Mouse (Mus musculus) heart, embryonic 10.5 days (tissue): ENCODE measurements around the gene Ndc1. TPM values are rescaled to one million over a fixed set of nuclear protein-coding genes. Genes with fewer than 3 reads are reported as not detected.
"Not testable (repeated sequence)": the region's sequence is repeated elsewhere in the genome, so short reads cannot be mapped to it uniquely, and the experiment has no call there.

Experiments used
- DNase-seq: peaks from one replicate; pipeline ENCODE4 v3.0.0-alpha.2; 2017; ENCODE audit warnings: low spot score
- H3K27ac ChIP-seq: fragments of 300-500 bp; sonication (generic); 2 replicates; pipeline ENCODE4 v1.5.1; 2016; ENCODE audit warnings: mild to moderate bottlenecking
- H3K27me3 ChIP-seq: fragments of 300-500 bp; sonication (generic); 2 replicates; pipeline ENCODE4 v1.6.1; 2016; ENCODE audit warnings: mild to moderate bottlenecking; ENCODE audit not compliant: poor library complexity, insufficient read depth, severe bottlenecking
- H3K36me3 ChIP-seq: fragments of 300-500 bp; sonication (generic); 2 replicates; pipeline ENCODE4 v1.6.1; 2016; ENCODE audit warnings: mild to moderate bottlenecking, moderate library complexity
- H3K4me1 ChIP-seq: fragments of 300-500 bp; sonication (generic); 2 replicates; pipeline ENCODE4 v1.6.1; 2016; ENCODE audit warnings: mild to moderate bottlenecking
- H3K4me3 ChIP-seq: fragments of 300-500 bp; sonication (generic); 2 replicates; pipeline ENCODE4 v1.5.1; 2016; ENCODE audit warnings: mild to moderate bottlenecking, moderate library complexity
- H3K9me3 ChIP-seq: fragments of 300-500 bp; sonication (generic); 2 replicates; pipeline ENCODE4 v1.6.1; 2016; ENCODE audit warnings: mild to moderate bottlenecking, moderate library complexity
- WGBS: fragments of 180-500 bp; shearing (Covaris S2); methylation state at CpG from one replicate; pipeline ENCODE4 v1.1.7; 2016; 5-methylcytosine and 5-hydroxymethylcytosine counted together
- polyA plus RNA-seq: library from polyadenylated mRNA; unstranded; fragments of >200 nt; fragmentation: Nextera tagmentation; extraction: Ambion mirVana; gene quantifications from 2 replicates; pipeline ENCODE4 v1.2.1, GENCODE M21; 2016

The Ndc1 gene
- polyA plus RNA-seq, 1 experiment from 2014 or later = 38.1 TPM

GRCm38 (mm10) chr4:107349311-107350008, 18.1 kb upstream of the Ndc1 start:
- 52% methylated on average over 8 of the region's 8 CpGs for WGBS
- peaks cover 7% of the 10 kb centered on the region; the same call in 1 of the 2 replicates for H3K4me1 ChIP-seq
- H3K4me3 ChIP-seq = no peak overlapping the region
- peaks cover 26% of the 10 kb centered on the region for H3K36me3 ChIP-seq
- no peaks in the 10 kb centered on the region for H3K27me3 ChIP-seq
- H3K27ac ChIP-seq = no peak overlapping the region
- H3K9me3 ChIP-seq = no peaks in the 10 kb centered on the region
- DNase-seq = no peak

- Histone ChIP-seq H3K9me3 (no peaks in the 10 kb centered on the region), H3K27ac (no peak overlapping the region), H3K36me3 (peaks cover 15% of the 10 kb centered on the region), H3K4me3 (no peak overlapping the region), H3K4me1 (peaks cover 7% of the 10 kb centered on the region; the same call in 1 of the 2 replicates), H3K27me3 (no peaks in the 10 kb centered on the region)
- DNase-seq = no peak
These were observed 16.2 kb upstream of the Ndc1 start for GRCm38 (mm10) chr4:107351368-107351767.

- H3K27ac ChIP-seq = no peak overlapping the region
- H3K4me3 ChIP-seq = no peak overlapping the region
- no peaks in the 10 kb centered on the region for H3K9me3 ChIP-seq
- peaks cover 6% of the 10 kb centered on the region; the same call in 1 of the 2 replicates for H3K4me1 ChIP-seq
- DNase-seq = no peak
- H3K27me3 ChIP-seq = no peaks in the 10 kb centered on the region
- peaks cover 14% of the 10 kb centered on the region for H3K36me3 ChIP-seq
- WGBS = 82% methylated on average over 3 of the region's 3 CpGs
These were observed 14.0 kb upstream of the Ndc1 start for GRCm38 (mm10) chr4:107353612-107354011.

- Histone ChIP-seq H3K36me3 (peaks cover 15% of the 10 kb centered on the region), H3K4me3 (no peak overlapping the region), H3K4me1 (peaks cover 1% of the 10 kb centered on the region; the same call in 1 of the 2 replicates), H3K27me3 (no peaks in the 10 kb centered on the region), H3K9me3 (no peaks in the 10 kb centered on the region), H3K27ac (no peak overlapping the region)
- DNase-seq = no peak
- WGBS = 77% methylated on average over 5 of the region's 5 CpGs
These were observed 13.5 kb upstream of the Ndc1 start for GRCm38 (mm10) chr4:107354126-107354525.

- Histone ChIP-seq H3K27me3 (no peaks in the 10 kb centered on the region), H3K36me3 (peaks cover 15% of the 10 kb centered on the region), H3K4me1 (no peaks in the 10 kb centered on the region), H3K27ac (no peak overlapping the region), H3K9me3 (no peaks in the 10 kb centered on the region), H3K4me3 (no peak overlapping the region)
- no peak for DNase-seq
- 54% methylated on average over 4 of the region's 4 CpGs for WGBS
These were observed 13.0 kb upstream of the Ndc1 start for GRCm38 (mm10) chr4:107354543-107354942.

- not testable (repeated sequence) for H3K27ac ChIP-seq, DNase-seq, H3K4me3 ChIP-seq, H3K27me3 ChIP-seq, H3K9me3 ChIP-seq, H3K4me1 ChIP-seq
- 61% methylated on average over 8 of the region's 8 CpGs for WGBS
- H3K36me3 ChIP-seq = peaks cover 11% of the 10 kb centered on the region; the same call in 1 of the 2 replicates
These were observed 10.4 kb upstream of the Ndc1 start for GRCm38 (mm10) chr4:107357172-107357571.

GRCm38 (mm10) chr4:107358460-107358859, 9.1 kb upstream of the Ndc1 start:
- 83% methylated on average over 3 of the region's 3 CpGs for WGBS
- Histone ChIP-seq H3K4me1 (no peaks in the 10 kb centered on the region), H3K4me3 (no peak overlapping the region), H3K27ac (no peak overlapping the region), H3K36me3 (peaks cover 11% of the 10 kb centered on the region; the same call in 1 of the 2 replicates), H3K27me3 (no peaks in the 10 kb centered on the region), H3K9me3 (no peaks in the 10 kb centered on the region)
- DNase-seq = no peak

GRCm38 (mm10) chr4:107360457-107361145, 7.0 kb upstream of the Ndc1 start:
- peaks cover 11% of the 10 kb centered on the region; the same call in 1 of the 2 replicates for H3K36me3 ChIP-seq
- DNase-seq = no peak
- H3K4me1 ChIP-seq = no peaks in the 10 kb centered on the region
- no peaks in the 10 kb centered on the region for H3K27me3 ChIP-seq
- WGBS = 89% methylated on average over 7 of the region's 7 CpGs
- H3K4me3 ChIP-seq = no peak overlapping the region
- no peak overlapping the region for H3K27ac ChIP-seq
- H3K9me3 ChIP-seq = no peaks in the 10 kb centered on the region

GRCm38 (mm10) chr4:107362755-107363154, 4.8 kb upstream of the Ndc1 start:
- 68% methylated on average over 4 of the region's 4 CpGs for WGBS
- Histone ChIP-seq H3K27me3 (no peaks in the 10 kb centered on the region), H3K36me3 (peaks cover 11% of the 10 kb centered on the region; the same call in 1 of the 2 replicates)

GRCm38 (mm10) chr4:107363573-107363972, 4.0 kb upstream of the Ndc1 start:
- H3K4me3 ChIP-seq = no peak overlapping the region
- H3K27ac ChIP-seq = no peak overlapping the region
- WGBS = 76% methylated on average over 6 of the region's 6 CpGs
- H3K36me3 ChIP-seq = peaks cover 5% of the 10 kb centered on the region; the same call in 1 of the 2 replicates
- H3K4me1 ChIP-seq = peaks cover 2% of the 10 kb centered on the region; the same call in 1 of the 2 replicates
- H3K27me3 ChIP-seq = no peaks in the 10 kb centered on the region
- no peak for DNase-seq
- H3K9me3 ChIP-seq = no peaks in the 10 kb centered on the region

More at GRCm38 (mm10) chr4:107362755-107363154, 4.8 kb upstream of the Ndc1 start:
- H3K27ac ChIP-seq = no peak overlapping the region
- H3K9me3 ChIP-seq = no peaks in the 10 kb centered on the region
- H3K4me1 ChIP-seq = no peaks in the 10 kb centered on the region
- H3K4me3 ChIP-seq = no peak overlapping the region
- DNase-seq = no peak

- no peak overlapping the region for H3K4me3 ChIP-seq
- 80% methylated on average over 5 of the region's 5 CpGs for WGBS
These were observed 3.4 kb upstream of the Ndc1 start for GRCm38 (mm10) chr4:107364190-107364639.

GRCm38 (mm10) chr4:107366408-107366807, 1.2 kb upstream of the Ndc1 start:
- not testable (repeated sequence) for H3K4me3 ChIP-seq, H3K27me3 ChIP-seq, H3K27ac ChIP-seq, H3K9me3 ChIP-seq, DNase-seq
- Histone ChIP-seq H3K4me1 (peaks cover 11% of the 10 kb centered on the region; the same call in 1 of the 2 replicates), H3K36me3 (peaks cover 18% of the 10 kb centered on the region)

More at GRCm38 (mm10) chr4:107364190-107364639, 3.4 kb upstream of the Ndc1 start:
- no peaks in the 10 kb centered on the region for H3K9me3 ChIP-seq
- peaks cover 8% of the 10 kb centered on the region; the same call in 1 of the 2 replicates for H3K4me1 ChIP-seq
- peaks cover 4% of the 10 kb centered on the region; the same call in 1 of the 2 replicates for H3K36me3 ChIP-seq
- DNase-seq = no peak
- no peak overlapping the region for H3K27ac ChIP-seq
- no peaks in the 10 kb centered on the region for H3K27me3 ChIP-seq

GRCm38 (mm10) chr4:107372304-107372703, 4.7 kb downstream of the Ndc1 start:
- Histone ChIP-seq H3K9me3 (no peaks in the 10 kb centered on the region), H3K27me3 (no peaks in the 10 kb centered on the region), H3K4me1 (peaks cover 27% of the 10 kb centered on the region), H3K36me3 (peaks cover 73% of the 10 kb centered on the region), H3K27ac (no peak overlapping the region), H3K4me3 (no peak overlapping the region)
- 66% methylated on average over 2 of the region's 2 CpGs for WGBS
- DNase-seq = no peak
